Mouse (Mus musculus): ENCODE measurements around the gene St7. TPM values are rescaled to one million over a fixed set of nuclear protein-coding genes. Genes with fewer than 3 reads are reported as not detected.

The St7 gene
- polyA plus RNA-seq, 1 experiment, result 20.0 TPM

- TF ChIP-seq CTCF (IDR thresholded peaks at IDR 0.05; ENCODE audit: borderline replicate concordance, insufficient read depth, low read length) (no peak), POLR2A (IDR thresholded peaks at IDR 0.05; ENCODE audit: low read depth, low read length) (no peak)
- Histone ChIP-seq H3K27ac (ENCODE audit: insufficient read depth, low read length) (no peak overlapping the region), H3K4me3 (ENCODE audit: insufficient read depth, low read length) (no peak overlapping the region), H3K4me1 (ENCODE audit: control insufficient read depth, insufficient read depth, low read length) (no peaks in the 10 kb centered on the region)
These were observed 41.2 kb downstream of the St7 start for GRCm38 (mm10) chr6:17733951-17734411.

GRCm38 (mm10) chr6:17737262-17737948 is 44.7 kb downstream of the St7 start:
- Histone ChIP-seq H3K4me1 (ENCODE audit: control insufficient read depth, insufficient read depth, low read length) (no peaks in the 10 kb centered on the region), H3K4me3 (ENCODE audit: insufficient read depth, low read length) (no peak overlapping the region), H3K27ac (ENCODE audit: insufficient read depth, low read length) (no peak overlapping the region)
- TF ChIP-seq POLR2A (IDR thresholded peaks at IDR 0.05; ENCODE audit: low read depth, low read length), result no peak
- TF ChIP-seq CTCF (IDR thresholded peaks at IDR 0.05; ENCODE audit: borderline replicate concordance, insufficient read depth, low read length), result no peak

- no peak overlapping the region for H3K27ac ChIP-seq (ENCODE audit: insufficient read depth, low read length)
- H3K4me1 ChIP-seq (ENCODE audit: control insufficient read depth, insufficient read depth, low read length), result no peaks in the 10 kb centered on the region
- no peak overlapping the region for H3K4me3 ChIP-seq (ENCODE audit: insufficient read depth, low read length)
- TF ChIP-seq POLR2A (IDR thresholded peaks at IDR 0.05; ENCODE audit: low read depth, low read length) (no peak), CTCF (IDR thresholded peaks at IDR 0.05; ENCODE audit: borderline replicate concordance, insufficient read depth, low read length) (no peak)
These were observed 47.4 kb downstream of the St7 start for GRCm38 (mm10) chr6:17740128-17740527.

- TF ChIP-seq POLR2A (IDR thresholded peaks at IDR 0.05; ENCODE audit: low read depth, low read length) (no peak), CTCF (IDR thresholded peaks at IDR 0.05; ENCODE audit: borderline replicate concordance, insufficient read depth, low read length) (no peak)
- Histone ChIP-seq H3K4me1 (ENCODE audit: control insufficient read depth, insufficient read depth, low read length) (no peaks in the 10 kb centered on the region), H3K27ac (ENCODE audit: insufficient read depth, low read length) (no peak overlapping the region), H3K4me3 (ENCODE audit: insufficient read depth, low read length) (no peak overlapping the region)
These were observed 48.9 kb downstream of the St7 start for GRCm38 (mm10) chr6:17741639-17742038.

- TF ChIP-seq POLR2A (IDR thresholded peaks at IDR 0.05; ENCODE audit: low read depth, low read length), result no peak
- TF ChIP-seq CTCF (IDR thresholded peaks at IDR 0.05; ENCODE audit: borderline replicate concordance, insufficient read depth, low read length), result no peak
- no peak overlapping the region for H3K27ac ChIP-seq (ENCODE audit: insufficient read depth, low read length)
- H3K4me3 ChIP-seq (ENCODE audit: insufficient read depth, low read length), result no peak overlapping the region
- no peaks in the 10 kb centered on the region for H3K4me1 ChIP-seq (ENCODE audit: control insufficient read depth, insufficient read depth, low read length)
These were observed 49.5 kb downstream of the St7 start for GRCm38 (mm10) chr6:17742209-17742608.

GRCm38 (mm10) chr6:17743325-17743724 is 50.6 kb downstream of the St7 start:
- Histone ChIP-seq H3K4me1 (ENCODE audit: control insufficient read depth, insufficient read depth, low read length) (no peaks in the 10 kb centered on the region; the same call in 1 of the 2 replicates), H3K27ac (ENCODE audit: insufficient read depth, low read length) (no peak overlapping the region), H3K4me3 (ENCODE audit: insufficient read depth, low read length) (no peak overlapping the region)
- TF ChIP-seq POLR2A (IDR thresholded peaks at IDR 0.05; ENCODE audit: low read depth, low read length) (no peak), CTCF (IDR thresholded peaks at IDR 0.05; ENCODE audit: borderline replicate concordance, insufficient read depth, low read length) (no peak)

GRCm38 (mm10) chr6:17747724-17748123 is 55.0 kb downstream of the St7 start:
- TF ChIP-seq POLR2A (IDR thresholded peaks at IDR 0.05; ENCODE audit: low read depth, low read length) (no peak), CTCF (IDR thresholded peaks at IDR 0.05; ENCODE audit: borderline replicate concordance, insufficient read depth, low read length) (no peak)
- Histone ChIP-seq H3K4me1 (ENCODE audit: control insufficient read depth, insufficient read depth, low read length) (no peaks in the 10 kb centered on the region; the same call in 1 of the 2 replicates), H3K27ac (ENCODE audit: insufficient read depth, low read length) (no peak overlapping the region), H3K4me3 (ENCODE audit: insufficient read depth, low read length) (no peak overlapping the region)

- Histone ChIP-seq H3K4me1 (ENCODE audit: control insufficient read depth, insufficient read depth, low read length) (no peaks in the 10 kb centered on the region; the same call in 1 of the 2 replicates), H3K4me3 (ENCODE audit: insufficient read depth, low read length) (peak overlapping the region; percentile 47), H3K27ac (ENCODE audit: insufficient read depth, low read length) (peak overlapping the region; percentile 1; the same call in 1 of the 2 replicates)
- TF ChIP-seq POLR2A (IDR thresholded peaks at IDR 0.05; ENCODE audit: low read depth, low read length), result peak; percentile 60
- no peak for TF ChIP-seq CTCF (IDR thresholded peaks at IDR 0.05; ENCODE audit: borderline replicate concordance, insufficient read depth, low read length)
These were observed 56.3 kb downstream of the St7 start for GRCm38 (mm10) chr6:17748866-17749582.

GRCm38 (mm10) chr6:17749596-17749995 is 56.9 kb downstream of the St7 start:
- H3K27ac ChIP-seq (ENCODE audit: insufficient read depth, low read length), result peak overlapping the region; percentile 1; the same call in 1 of the 2 replicates

More at GRCm38 (mm10) chr6:17749596-17749995, 56.9 kb downstream of the St7 start:
- TF ChIP-seq POLR2A (IDR thresholded peaks at IDR 0.05; ENCODE audit: low read depth, low read length) (no peak), CTCF (IDR thresholded peaks at IDR 0.05; ENCODE audit: borderline replicate concordance, insufficient read depth, low read length) (no peak)
- Histone ChIP-seq H3K4me3 (ENCODE audit: insufficient read depth, low read length) (peak overlapping the region; percentile 47), H3K4me1 (ENCODE audit: control insufficient read depth, insufficient read depth, low read length) (no peaks in the 10 kb centered on the region; the same call in 1 of the 2 replicates)

All from embryonic fibroblast, embryonic 13.5 days (primary cell).